Comparison of ENCODE assay signal across 9 mouse cellular contexts in the genomic region with DNA sequence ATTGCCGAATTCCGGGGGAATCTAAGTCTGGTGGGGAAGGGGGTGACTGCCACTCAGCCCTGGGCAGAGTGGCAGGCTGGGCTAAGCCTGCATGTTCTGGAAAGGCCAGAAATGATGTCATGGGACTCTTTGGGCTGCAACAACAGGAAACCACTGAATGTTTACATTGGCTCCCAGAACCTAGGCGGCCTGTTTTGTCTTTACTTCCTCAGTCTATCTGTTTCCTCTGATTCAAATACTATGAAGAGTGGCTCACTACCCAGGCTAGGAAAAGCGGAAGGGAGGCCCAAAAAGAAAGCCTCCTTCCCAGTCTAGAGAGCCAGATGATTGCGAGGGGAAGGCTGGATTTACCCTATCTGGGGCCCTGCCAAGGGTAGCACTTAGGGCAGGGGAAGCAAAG.
DNase-seq lines count a peak whose midpoint lies in the region; ATAC-seq and TF ChIP-seq lines count a peak whose summit lies in the region.
"Had no signal": no experiment of that assay in that cellular context is flagged by ENCODE, and none has a peak within 500 bp of the region (broad histone marks: within the 10 kb centered on the region; RNA-seq: fewer than 3 reads in every experiment).

No protein-coding gene starts in this region.

- TF ChIP-seq CTCF in lung, postnatal 0 days (IDR thresholded peaks at IDR 0.05), result no peak
- no peak for TF ChIP-seq CTCF in forebrain, postnatal 0 days (IDR thresholded peaks at IDR 0.05; ENCODE audit: low read depth)

- no peak for ATAC-seq in limb, embryonic 14.5 days (ENCODE audit: low FRiP score, low read depth)
- ATAC-seq in hematopoietic stem cell, adult 5-6 weeks (replicated peaks in 1 of 2; ENCODE audit: insufficient read depth in 1 of 2, low FRiP score in 2 of 2, low TSS enrichment in 1 of 2, low read depth in 1 of 2, poor library complexity in 2 of 2, severe bottlenecking in 2 of 2), result peak; percentile 92 to 98
- ATAC-seq in lung, postnatal 0 days, result peak; percentile 96
- ATAC-seq in forebrain, postnatal 0 days, result no peak

- no peak for TF ChIP-seq POLR2A in limb, embryonic 14.5 days (IDR thresholded peaks at IDR 0.05; ENCODE audit: borderline replicate concordance, extremely low read depth, insufficient read depth, insufficient read length)

- DNase-seq in limb, embryonic 14.5 days (ENCODE audit: low spot score), result peak; percentile 8
- no peak for DNase-seq in limb, embryonic 10.5 days (ENCODE audit: low spot score)
- peak; percentile 1 for DNase-seq in embryo, embryonic 10.5 days (ENCODE audit: low spot score)
- DNase-seq in lung, postnatal 0 days (ENCODE audit: low spot score), result peak; percentile 68
- no peak for DNase-seq in forebrain, postnatal 0 days
- no peak for DNase-seq in cerebellum, adult 9-11 months
- no peak for DNase-seq in right cerebral cortex, postnatal 14 days

- TF ChIP-seq EP300 in lung, postnatal 0 days (IDR thresholded peaks at IDR 0.05), result peak; percentile 84

- no peaks in the 10 kb centered on the region for H3K4me1 ChIP-seq in limb, embryonic 14.5 days (ENCODE audit: control insufficient read depth, insufficient read depth, low read length)
- H3K4me1 ChIP-seq in limb, embryonic 10.5 days, result no peaks in the 10 kb centered on the region
- H3K4me1 ChIP-seq in lung, postnatal 0 days (ENCODE audit: insufficient read depth, low read depth, low read length), result no peaks in the 10 kb centered on the region
- H3K4me1 ChIP-seq in forebrain, postnatal 0 days (ENCODE audit: insufficient read depth), result no peaks in the 10 kb centered on the region
- H3K4me1 ChIP-seq: midbrain, embryonic 12.5 days had no signal

- no peak overlapping the region for H3K4me2 ChIP-seq in limb, embryonic 14.5 days (replicated peaks; ENCODE audit: low read depth, low read length, severe bottlenecking)
- no peak overlapping the region for H3K4me2 ChIP-seq in lung, postnatal 0 days (replicated peaks; ENCODE audit: low read depth, low read length)
- H3K4me2 ChIP-seq in forebrain, postnatal 0 days (ENCODE audit: low read depth), result no peak overlapping the region
- H3K4me2 ChIP-seq: midbrain, embryonic 12.5 days had no signal

- no peaks in the 10 kb centered on the region for H3K36me3 ChIP-seq in limb, embryonic 14.5 days (ENCODE audit: control insufficient read depth, insufficient read depth, low read length)
- no peaks in the 10 kb centered on the region for H3K36me3 ChIP-seq in limb, embryonic 10.5 days
- no peaks in the 10 kb centered on the region for H3K36me3 ChIP-seq in lung, postnatal 0 days (ENCODE audit: insufficient read depth, low read length)
- no peaks in the 10 kb centered on the region for H3K36me3 ChIP-seq in forebrain, postnatal 0 days (ENCODE audit: insufficient read depth)
- H3K36me3 ChIP-seq: midbrain, embryonic 12.5 days had no signal

- no peaks in the 10 kb centered on the region for H3K27me3 ChIP-seq in limb, embryonic 14.5 days (ENCODE audit: control insufficient read depth, insufficient read depth, low read length)
- peaks cover 46% of the 10 kb centered on the region for H3K27me3 ChIP-seq in limb, embryonic 10.5 days (ENCODE audit: low read depth, poor library complexity, severe bottlenecking)
- H3K27me3 ChIP-seq in lung, postnatal 0 days (replicated peaks; ENCODE audit: insufficient read depth, low read length), result no peaks in the 10 kb centered on the region
- no peaks in the 10 kb centered on the region for H3K27me3 ChIP-seq in forebrain, postnatal 0 days (ENCODE audit: insufficient read depth, low read length)
- H3K27me3 ChIP-seq: midbrain, embryonic 12.5 days had no signal

- WGBS in limb, embryonic 14.5 days, result 57% methylated on average over 5 of the region's 5 CpGs
- WGBS in limb, embryonic 10.5 days, result 82% methylated on average over 5 of the region's 5 CpGs
- WGBS in lung, postnatal 0 days, result 24% methylated on average over 5 of the region's 5 CpGs
- 67% methylated on average over 5 of the region's 5 CpGs for WGBS in forebrain, postnatal 0 days

- H3K9me3 ChIP-seq in limb, embryonic 14.5 days (ENCODE audit: control insufficient read depth, low read length), result no peaks in the 10 kb centered on the region
- H3K9me3 ChIP-seq in limb, embryonic 10.5 days (replicated peaks), result no peaks in the 10 kb centered on the region
- H3K9me3 ChIP-seq in lung, postnatal 0 days (ENCODE audit: low read length), result no peaks in the 10 kb centered on the region
- no peaks in the 10 kb centered on the region for H3K9me3 ChIP-seq in forebrain, postnatal 0 days (ENCODE audit: low read length)
- H3K9me3 ChIP-seq: midbrain, embryonic 12.5 days had no signal

- H3K27ac ChIP-seq in limb, embryonic 14.5 days (replicated peaks; ENCODE audit: low read depth, low read length), result no peak overlapping the region
- H3K27ac ChIP-seq in limb, embryonic 10.5 days, result no peak overlapping the region
- peak overlapping the region; percentile 71 for H3K27ac ChIP-seq in lung, postnatal 0 days (ENCODE audit: low read length)
- H3K27ac ChIP-seq in forebrain, postnatal 0 days (ENCODE audit: low read depth, low read length), result no peak overlapping the region
- H3K27ac ChIP-seq: midbrain, embryonic 12.5 days had no signal

- no peak overlapping the region for H3K9ac ChIP-seq in limb, embryonic 14.5 days (ENCODE audit: low read depth, low read length, severe bottlenecking)
- H3K9ac ChIP-seq in lung, postnatal 0 days (replicated peaks; ENCODE audit: low read depth), result no peak overlapping the region
- no peak overlapping the region for H3K9ac ChIP-seq in forebrain, postnatal 0 days
- H3K9ac ChIP-seq: midbrain, embryonic 12.5 days had no signal

- H3K4me3 ChIP-seq in limb, embryonic 14.5 days (replicated peaks; ENCODE audit: low read length), result no peak overlapping the region
- no peak overlapping the region for H3K4me3 ChIP-seq in limb, embryonic 10.5 days
- H3K4me3 ChIP-seq in lung, postnatal 0 days (ENCODE audit: low read depth, low read length), result no peak overlapping the region
- H3K4me3 ChIP-seq in forebrain, postnatal 0 days (ENCODE audit: low read depth, low read length), result no peak overlapping the region
- H3K4me3 ChIP-seq: midbrain, embryonic 12.5 days had no signal

Comparison
In these comparisons a context has a peak if more than half of its experiments do, and no peak if none do; other contexts are left out.
1. DNase-seq: peak in limb, embryonic 14.5 days (single experiment), embryo, embryonic 10.5 days (single experiment) and lung, postnatal 0 days (single experiment); none in limb, embryonic 10.5 days (single experiment), forebrain, postnatal 0 days (single experiment), cerebellum, adult 9-11 months (single experiment) and right cerebral cortex, postnatal 14 days (single experiment).
2. ATAC-seq: peak in hematopoietic stem cell, adult 5-6 weeks (2 of 2) and lung, postnatal 0 days (single experiment); none in limb, embryonic 14.5 days (single experiment) and forebrain, postnatal 0 days (single experiment).